Mouse (Mus musculus) gastrocnemius, postnatal 4 days (tissue): Measurements from ENCODE around the gene Lrrc41. TPM values are rescaled to one million over a fixed set of nuclear protein-coding genes. Genes with fewer than 3 reads are reported as not detected.

Source experiments
- DNase-seq, 2 experiments: peaks; one replicate each; pipeline ENCODE4 v3.0.0; 2021 to 2022; ENCODE audit warnings: low spot score in 2 of 2, mixed read lengths in 2 of 2
- total RNA-seq, 2 experiments: library from RNA; stranded (reverse); gene quantifications; 2 replicates each; pipeline ENCODE4 v1.2.3; 2021

Lrrc41 gene
- total RNA-seq, 2 experiments from 2014 or later = 44.2 to 44.8 TPM

- DNase-seq = peak; percentile 30 to 52
Measured at GRCm38 (mm10) chr4:116076369-116077231, 1.5 kb downstream of the Lrrc41 start.

- no peak for DNase-seq
Measured at GRCm38 (mm10) chr4:116077240-116078095, 2.4 kb downstream of the Lrrc41 start.

- DNase-seq = peak in 1 of 2 experiments; percentile 31
Measured at GRCm38 (mm10) chr4:116088510-116089249, 13.6 kb downstream of the Lrrc41 start.

GRCm38 (mm10) chr4:116096291-116096690 lies 21.2 kb downstream of the Lrrc41 start:
- no peak for DNase-seq

GRCm38 (mm10) chr4:116097211-116097610 lies 22.1 kb downstream of the Lrrc41 start:
- DNase-seq = no peak

GRCm38 (mm10) chr4:116100959-116101358 lies 25.9 kb downstream of the Lrrc41 start:
- DNase-seq = no peak

- no peak for DNase-seq
Measured at GRCm38 (mm10) chr4:116105278-116105677, 30.2 kb downstream of the Lrrc41 start.

GRCm38 (mm10) chr4:116110695-116111094 lies 35.6 kb downstream of the Lrrc41 start:
- no peak for DNase-seq

- DNase-seq = no peak
Measured at GRCm38 (mm10) chr4:116111486-116111885, 36.4 kb downstream of the Lrrc41 start.

GRCm38 (mm10) chr4:116122762-116123161 lies 47.7 kb downstream of the Lrrc41 start:
- DNase-seq = no peak

- DNase-seq = peak; percentile 64 to 81
Measured at GRCm38 (mm10) chr4:116123602-116124519, 48.8 kb downstream of the Lrrc41 start, which contains the start of the genes Rad54l and Pomgnt1. TSS of gene Rad54l (minus strand) at chr4:116123690. TSS of gene Pomgnt1 (plus strand) at chr4:116123840.

GRCm38 (mm10) chr4:116125803-116126386 lies 50.8 kb downstream of the Lrrc41 start:
- no peak for DNase-seq

GRCm38 (mm10) chr4:116127956-116128355 lies 52.9 kb downstream of the Lrrc41 start:
- DNase-seq = no peak

- no peak for DNase-seq
Measured at GRCm38 (mm10) chr4:116133126-116133525, 58.1 kb downstream of the Lrrc41 start.

GRCm38 (mm10) chr4:116134990-116135389 lies 59.9 kb downstream of the Lrrc41 start:
- DNase-seq = no peak

GRCm38 (mm10) chr4:116137421-116137996 lies 62.4 kb downstream of the Lrrc41 start:
- DNase-seq = no peak

GRCm38 (mm10) chr4:116140801-116141574 lies 65.9 kb downstream of the Lrrc41 start:
- no peak for DNase-seq

GRCm38 (mm10) chr4:116141736-116142135 lies 66.7 kb downstream of the Lrrc41 start:
- no peak for DNase-seq
